Mouse (Mus musculus): ENCODE measurements around the gene 2900011O08Rik. TPM values are rescaled to one million over a fixed set of nuclear protein-coding genes. Genes with fewer than 3 reads are reported as not detected.

2900011O08Rik gene
- total RNA-seq, 2 experiments from 2014 or later = not detected

GRCm38 (mm10) chr16:14004170-14004569 lies 17.8 kb downstream of the 2900011O08Rik start:
- no peak for DNase-seq
- intact Hi-C loops (cut with DNase I) = no loop called here

GRCm38 (mm10) chr16:14004726-14005125 lies 18.3 kb downstream of the 2900011O08Rik start:
- intact Hi-C loops (cut with DNase I) = no loop called here

GRCm38 (mm10) chr16:14005266-14005665 lies 18.9 kb downstream of the 2900011O08Rik start:
- peak in 1 of 2 experiments; percentile 7 for DNase-seq
- intact Hi-C loops (cut with DNase I) = no loop called here

More at GRCm38 (mm10) chr16:14004726-14005125, 18.3 kb downstream of the 2900011O08Rik start:
- DNase-seq = no peak

- intact Hi-C loops (cut with DNase I) = no loop called here
- no peak for DNase-seq
Observed at GRCm38 (mm10) chr16:14008081-14008480, 21.7 kb downstream of the 2900011O08Rik start.

GRCm38 (mm10) chr16:14008708-14009107 lies 22.3 kb downstream of the 2900011O08Rik start:
- DNase-seq = no peak
- intact Hi-C loops (cut with DNase I) = no loop called here

- intact Hi-C loops (cut with DNase I) = no loop called here
- no peak for DNase-seq
Observed at GRCm38 (mm10) chr16:14009966-14010365, 23.6 kb downstream of the 2900011O08Rik start.

- intact Hi-C loops (cut with DNase I) = no loop called here
- no peak for DNase-seq
Observed at GRCm38 (mm10) chr16:14017306-14017705, 30.9 kb downstream of the 2900011O08Rik start.

GRCm38 (mm10) chr16:14021166-14021822 lies 34.9 kb downstream of the 2900011O08Rik start:
- no peak for DNase-seq
- intact Hi-C loops (cut with DNase I) = no loop called here

GRCm38 (mm10) chr16:14025091-14025990 lies 38.9 kb downstream of the 2900011O08Rik start:
- intact Hi-C loops (cut with DNase I) = no loop called here
- no peak for DNase-seq

- intact Hi-C loops (cut with DNase I) = no loop called here
Observed at GRCm38 (mm10) chr16:14029072-14029471, 42.7 kb downstream of the 2900011O08Rik start.

GRCm38 (mm10) chr16:14029851-14030250 lies 43.4 kb downstream of the 2900011O08Rik start:
- intact Hi-C loops (cut with DNase I) = no loop called here
- DNase-seq = no peak

More at GRCm38 (mm10) chr16:14029072-14029471, 42.7 kb downstream of the 2900011O08Rik start:
- DNase-seq = no peak

GRCm38 (mm10) chr16:14030650-14031049 lies 44.2 kb downstream of the 2900011O08Rik start:
- DNase-seq = no peak
- intact Hi-C loops (cut with DNase I) = no loop called here

GRCm38 (mm10) chr16:14033076-14033475 lies 46.7 kb downstream of the 2900011O08Rik start:
- intact Hi-C loops (cut with DNase I) = no loop called here
- DNase-seq = no peak

- no peak for DNase-seq
- intact Hi-C loops (cut with DNase I) = no loop called here
Observed at GRCm38 (mm10) chr16:14042421-14042820, 56.0 kb downstream of the 2900011O08Rik start.

GRCm38 (mm10) chr16:14044695-14045094 lies 58.3 kb downstream of the 2900011O08Rik start:
- intact Hi-C loops (cut with DNase I) = no loop called here
- DNase-seq = no peak

- DNase-seq = no peak
Observed at GRCm38 (mm10) chr16:14046224-14046756, 59.9 kb downstream of the 2900011O08Rik start.

GRCm38 (mm10) chr16:14052221-14052620 lies 65.8 kb downstream of the 2900011O08Rik start:
- intact Hi-C loops (cut with DNase I) = no loop called here
- no peak for DNase-seq

More at GRCm38 (mm10) chr16:14046224-14046756, 59.9 kb downstream of the 2900011O08Rik start:
- intact Hi-C loops (cut with DNase I) = no loop called here

- DNase-seq = no peak
- intact Hi-C loops (cut with DNase I) = loop anchor here (1.0 kb wide), 1 partner anchor 38 kb away; no protein-coding TSS in a partner anchor
Observed at GRCm38 (mm10) chr16:14053116-14053515, 66.7 kb downstream of the 2900011O08Rik start.

- intact Hi-C loops (cut with DNase I) = no loop called here
- DNase-seq = no peak
Observed at GRCm38 (mm10) chr16:14055271-14055670, 68.9 kb downstream of the 2900011O08Rik start.

- intact Hi-C loops (cut with DNase I) = no loop called here
- no peak for DNase-seq
Observed at GRCm38 (mm10) chr16:14056734-14057133, 70.3 kb downstream of the 2900011O08Rik start.

GRCm38 (mm10) chr16:14058541-14058940 lies 72.1 kb downstream of the 2900011O08Rik start:
- intact Hi-C loops (cut with DNase I) = no loop called here
- no peak for DNase-seq

All from heart, postnatal 10 days (tissue).